Mouse (Mus musculus): ENCODE measurements around the gene Slc12a3. TPM values are rescaled to one million over a fixed set of nuclear protein-coding genes. Genes with fewer than 3 reads are reported as not detected.

Slc12a3 gene
- polyA plus RNA-seq, 1 experiment from 2014 or later = 0.10 TPM

DNA sequence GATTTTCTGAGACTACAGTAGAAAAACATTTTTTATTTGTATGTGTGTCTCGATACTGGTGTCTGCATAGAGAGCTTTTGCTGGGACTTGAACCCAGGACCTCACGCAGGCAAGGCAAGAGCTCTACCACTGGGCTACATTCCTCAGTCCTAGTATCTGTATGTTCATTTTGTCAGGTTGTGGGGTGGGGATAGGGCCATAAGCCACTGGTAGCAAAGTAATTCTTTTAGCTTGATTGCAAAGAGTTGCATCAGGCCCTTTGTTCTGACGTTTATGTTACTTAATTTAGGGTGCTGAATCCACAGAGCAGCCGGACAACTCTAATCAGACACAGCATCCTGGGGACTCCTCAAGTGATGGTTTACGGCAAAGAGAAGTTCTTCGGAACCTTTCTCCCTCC is 61.4 kb downstream of the Slc12a3 start:
- Histone ChIP-seq H3K27ac (replicated peaks) (no peak overlapping the region), H3K36me3 (ENCODE audit: control insufficient read depth, insufficient read depth, low read length) (peaks cover 49% of the 10 kb centered on the region), H3K4me2 (replicated peaks; ENCODE audit: low read depth) (no peak overlapping the region), H3K9me3 (ENCODE audit: control insufficient read depth, low read length) (no peaks in the 10 kb centered on the region), H3K27me3 (ENCODE audit: control insufficient read depth, insufficient read depth, low read length) (no peaks in the 10 kb centered on the region), H3K4me1 (replicated peaks; ENCODE audit: control insufficient read depth, insufficient read depth) (no peaks in the 10 kb centered on the region), H3K9ac (ENCODE audit: low read length) (no peak overlapping the region), H3K4me3 (ENCODE audit: low read depth, low read length) (no peak overlapping the region)
- WGBS = 91% methylated on average over 6 of the region's 6 CpGs
- DNase-seq (ENCODE audit: low spot score) (no peak), ATAC-seq (ENCODE audit: low FRiP score, low TSS enrichment) (no peak)
- TF ChIP-seq EP300 (optimal IDR thresholded peaks at IDR 0.05) (no peak), CTCF (IDR thresholded peaks at IDR 0.05; ENCODE audit: low read depth) (no peak)

DNA sequence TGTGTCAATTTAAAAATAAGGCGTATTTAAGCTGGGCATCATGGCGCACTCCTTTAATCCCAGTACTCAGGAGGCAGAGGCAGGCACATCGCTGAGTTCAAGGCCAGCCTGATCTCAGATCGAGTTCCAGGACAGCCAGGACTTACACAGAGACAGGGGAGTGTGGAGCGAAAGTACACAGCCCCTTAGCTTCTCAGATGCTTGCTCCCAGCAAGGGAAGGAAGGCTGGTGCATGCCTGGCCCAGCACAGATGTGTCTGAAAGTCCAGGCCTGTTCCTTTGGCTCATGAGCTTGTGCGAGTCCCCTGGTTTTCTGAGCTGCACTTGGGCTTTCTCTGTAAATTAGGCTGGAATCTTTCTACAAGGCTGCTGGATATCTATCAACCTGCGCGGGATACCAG is 61.9 kb downstream of the Slc12a3 start:
- no peaks in the 10 kb centered on the region for H3K27me3 ChIP-seq (ENCODE audit: control insufficient read depth, insufficient read depth, low read length)
- H3K4me2 ChIP-seq (replicated peaks; ENCODE audit: low read depth) = no peak overlapping the region
- ATAC-seq (ENCODE audit: low FRiP score, low TSS enrichment) (no peak), DNase-seq (ENCODE audit: low spot score) (no peak)
- H3K36me3 ChIP-seq (ENCODE audit: control insufficient read depth, insufficient read depth, low read length) = peaks cover 49% of the 10 kb centered on the region
- no peak overlapping the region for H3K4me3 ChIP-seq (ENCODE audit: low read depth, low read length)
- H3K4me1 ChIP-seq (replicated peaks; ENCODE audit: control insufficient read depth, insufficient read depth) = no peaks in the 10 kb centered on the region
- H3K9ac ChIP-seq (ENCODE audit: low read length) = no peak overlapping the region
- H3K27ac ChIP-seq (replicated peaks) = no peak overlapping the region
- no peaks in the 10 kb centered on the region for H3K9me3 ChIP-seq (ENCODE audit: control insufficient read depth, low read length)
- WGBS = 96% methylated on average over 8 of the region's 8 CpGs
- TF ChIP-seq CTCF (IDR thresholded peaks at IDR 0.05; ENCODE audit: low read depth) = no peak
- no peak for TF ChIP-seq EP300 (optimal IDR thresholded peaks at IDR 0.05)

DNA sequence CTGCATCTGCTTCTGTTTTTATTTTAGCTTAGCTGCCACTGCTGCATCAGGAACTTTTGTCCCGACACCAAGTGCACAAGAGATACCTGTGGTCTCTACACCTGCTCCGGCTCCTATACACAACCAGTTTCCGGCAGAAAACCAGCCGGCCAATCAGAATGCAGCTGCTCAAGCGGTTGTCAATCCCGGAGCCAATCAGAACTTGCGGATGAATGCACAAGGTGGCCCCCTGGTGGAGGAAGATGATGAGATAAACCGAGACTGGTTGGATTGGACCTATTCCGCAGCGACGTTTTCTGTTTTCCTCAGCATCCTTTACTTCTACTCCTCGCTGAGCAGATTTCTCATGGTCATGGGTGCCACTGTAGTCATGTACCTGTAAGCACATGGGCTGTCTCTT is 63.1 kb downstream of the Slc12a3 start:
- H3K9ac ChIP-seq (ENCODE audit: low read length) = no peak overlapping the region
- ATAC-seq (ENCODE audit: low FRiP score, low TSS enrichment) (no peak), DNase-seq (ENCODE audit: low spot score) (peak; percentile 65)
- peaks cover 49% of the 10 kb centered on the region for H3K36me3 ChIP-seq (ENCODE audit: control insufficient read depth, insufficient read depth, low read length)
- H3K27me3 ChIP-seq (ENCODE audit: control insufficient read depth, insufficient read depth, low read length) = no peaks in the 10 kb centered on the region
- no peak overlapping the region for H3K4me3 ChIP-seq (ENCODE audit: low read depth, low read length)
- H3K9me3 ChIP-seq (ENCODE audit: control insufficient read depth, low read length) = no peaks in the 10 kb centered on the region
- H3K4me1 ChIP-seq (replicated peaks; ENCODE audit: control insufficient read depth, insufficient read depth) = no peaks in the 10 kb centered on the region
- no peak overlapping the region for H3K27ac ChIP-seq (replicated peaks)
- H3K4me2 ChIP-seq (replicated peaks; ENCODE audit: low read depth) = no peak overlapping the region
- WGBS = 84% methylated on average over 12 of the region's 12 CpGs
- TF ChIP-seq CTCF (IDR thresholded peaks at IDR 0.05; ENCODE audit: low read depth) (peak; percentile 72), EP300 (optimal IDR thresholded peaks at IDR 0.05) (no peak)

DNA sequence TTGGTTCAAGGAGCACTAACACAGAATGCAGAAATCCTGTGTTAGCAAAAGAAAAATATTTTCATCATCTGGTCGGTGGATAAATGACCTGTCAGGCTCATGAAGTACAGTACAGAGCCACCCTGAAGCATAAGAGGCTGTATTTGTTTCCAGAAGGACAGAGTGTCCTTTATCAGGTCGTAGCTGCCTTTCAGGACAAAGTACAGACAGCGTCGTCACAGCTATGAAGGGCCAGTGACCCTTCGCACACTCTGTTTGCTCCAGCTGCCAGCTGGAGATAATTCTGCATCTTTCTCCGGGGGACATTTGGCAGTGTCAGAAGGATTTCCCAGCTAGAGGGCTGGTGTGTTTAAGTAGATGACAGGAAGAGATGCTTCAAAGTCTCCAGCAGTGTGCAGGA is 63.6 kb downstream of the Slc12a3 start:
- H3K4me1 ChIP-seq (replicated peaks; ENCODE audit: control insufficient read depth, insufficient read depth) = no peaks in the 10 kb centered on the region
- TF ChIP-seq EP300 (optimal IDR thresholded peaks at IDR 0.05) (no peak), CTCF (IDR thresholded peaks at IDR 0.05; ENCODE audit: low read depth) (no peak)
- H3K4me3 ChIP-seq (ENCODE audit: low read depth, low read length) = no peak overlapping the region
- DNase-seq (ENCODE audit: low spot score) = no peak
- H3K27me3 ChIP-seq (ENCODE audit: control insufficient read depth, insufficient read depth, low read length) = no peaks in the 10 kb centered on the region
- 53% methylated on average over 6 of the region's 6 CpGs for WGBS
- ATAC-seq (ENCODE audit: low FRiP score, low TSS enrichment) = no peak
- no peaks in the 10 kb centered on the region for H3K9me3 ChIP-seq (ENCODE audit: control insufficient read depth, low read length)
- no peak overlapping the region for H3K4me2 ChIP-seq (replicated peaks; ENCODE audit: low read depth)
- H3K36me3 ChIP-seq (ENCODE audit: control insufficient read depth, insufficient read depth, low read length) = peaks cover 52% of the 10 kb centered on the region
- no peak overlapping the region for H3K27ac ChIP-seq (replicated peaks)
- no peak overlapping the region for H3K9ac ChIP-seq (ENCODE audit: low read length)

DNA sequence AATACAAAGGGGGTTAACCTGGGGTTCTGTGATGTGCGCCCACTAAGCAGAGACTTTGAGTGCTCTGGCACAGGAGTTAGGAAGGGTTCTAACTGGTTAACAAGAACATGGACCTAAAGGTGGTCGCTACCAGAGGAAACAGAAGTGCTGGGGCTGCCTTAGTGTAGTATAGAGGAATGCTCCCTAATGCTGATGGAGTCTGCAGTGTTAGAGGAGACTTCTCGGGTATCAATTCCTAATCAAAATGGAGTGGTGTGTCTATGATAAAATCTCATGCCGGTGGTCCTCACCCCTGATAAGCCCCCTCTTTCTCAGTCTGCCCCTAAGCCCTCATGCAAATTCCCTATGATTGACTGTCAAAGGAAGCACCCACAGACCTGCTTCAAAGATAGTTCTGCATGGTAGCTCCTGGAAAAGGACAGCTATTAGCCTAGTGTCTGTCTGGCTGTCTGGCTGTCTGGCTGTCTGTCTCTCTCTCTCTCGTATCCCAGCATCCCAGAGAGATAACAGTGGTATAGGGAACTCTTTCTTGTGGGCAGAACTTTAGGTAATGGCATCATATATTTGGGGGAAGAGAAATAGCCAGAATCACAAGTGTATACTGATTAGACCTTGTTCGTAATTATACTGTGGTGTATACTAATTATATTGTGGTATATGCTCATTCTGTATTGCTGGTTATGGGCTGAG is 67.0 kb downstream of the Slc12a3 start:
- TF ChIP-seq EP300 (optimal IDR thresholded peaks at IDR 0.05) = no peak
- no peak for TF ChIP-seq CTCF (IDR thresholded peaks at IDR 0.05; ENCODE audit: low read depth)
- Histone ChIP-seq H3K9me3 (ENCODE audit: control insufficient read depth, low read length) (no peaks in the 10 kb centered on the region), H3K9ac (ENCODE audit: low read length) (no peak overlapping the region), H3K4me3 (ENCODE audit: low read depth, low read length) (no peak overlapping the region), H3K36me3 (ENCODE audit: control insufficient read depth, insufficient read depth, low read length) (peaks cover 39% of the 10 kb centered on the region), H3K4me1 (replicated peaks; ENCODE audit: control insufficient read depth, insufficient read depth) (no peaks in the 10 kb centered on the region), H3K27ac (replicated peaks) (no peak overlapping the region), H3K4me2 (replicated peaks; ENCODE audit: low read depth) (no peak overlapping the region), H3K27me3 (ENCODE audit: control insufficient read depth, insufficient read depth, low read length) (no peaks in the 10 kb centered on the region)
- ATAC-seq (ENCODE audit: low FRiP score, low TSS enrichment) = no peak
- WGBS = 87% methylated on average over 6 of the region's 6 CpGs
- no peak for DNase-seq (ENCODE audit: low spot score)

DNA sequence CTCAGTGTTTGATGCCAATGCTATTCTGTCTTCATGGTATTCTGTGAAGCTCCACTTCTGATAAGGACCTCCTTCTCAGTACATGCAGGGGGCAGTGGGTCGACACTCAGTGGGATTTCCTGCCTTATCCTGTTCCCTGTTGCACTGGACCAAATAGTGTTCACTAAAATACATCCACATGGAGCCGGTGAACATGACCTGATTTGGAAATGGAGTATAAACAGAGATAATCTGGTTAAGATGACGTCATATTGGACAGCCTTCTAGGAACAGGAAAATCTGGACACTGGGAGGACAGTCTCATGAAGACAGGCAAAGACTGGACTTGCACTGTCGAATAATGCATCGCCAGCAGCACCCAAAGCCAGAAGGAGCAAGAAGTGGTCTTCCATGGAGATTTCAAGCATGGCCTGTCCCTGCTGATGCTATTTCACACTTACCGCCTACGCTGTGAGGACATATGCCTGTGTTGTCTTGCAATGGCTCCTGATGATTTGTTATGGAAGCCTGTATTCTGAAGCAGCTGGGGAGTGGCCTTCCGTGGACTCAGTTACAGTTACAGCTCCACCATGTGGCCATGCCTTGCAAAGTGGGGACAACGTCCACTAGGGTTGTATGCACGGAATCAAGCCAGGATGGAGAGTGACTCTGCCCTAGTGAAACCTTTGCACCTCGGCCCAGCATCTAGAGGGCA is 68.1 kb downstream of the Slc12a3 start:
- no peaks in the 10 kb centered on the region for H3K27me3 ChIP-seq (ENCODE audit: control insufficient read depth, insufficient read depth, low read length)
- TF ChIP-seq CTCF (IDR thresholded peaks at IDR 0.05; ENCODE audit: low read depth) (peak; percentile 91), EP300 (optimal IDR thresholded peaks at IDR 0.05) (no peak)
- H3K9ac ChIP-seq (ENCODE audit: low read length) = no peak overlapping the region
- WGBS = 47% methylated on average over 11 of the region's 11 CpGs
- no peak overlapping the region for H3K27ac ChIP-seq (replicated peaks)
- H3K9me3 ChIP-seq (ENCODE audit: control insufficient read depth, low read length) = no peaks in the 10 kb centered on the region
- ATAC-seq (ENCODE audit: low FRiP score, low TSS enrichment) = peak; percentile 76
- H3K4me1 ChIP-seq (replicated peaks; ENCODE audit: control insufficient read depth, insufficient read depth) = no peaks in the 10 kb centered on the region
- H3K36me3 ChIP-seq (ENCODE audit: control insufficient read depth, insufficient read depth, low read length) = peaks cover 30% of the 10 kb centered on the region
- peak; percentile 84 for DNase-seq (ENCODE audit: low spot score)
- no peak overlapping the region for H3K4me2 ChIP-seq (replicated peaks; ENCODE audit: low read depth)
- no peak overlapping the region for H3K4me3 ChIP-seq (ENCODE audit: low read depth, low read length)

Measured in stomach, postnatal 0 days (tissue).